Mouse (Mus musculus): ENCODE results near the gene Alpk1.

Gene Alpk1

GRCm38 (mm10) chr3:127627151-127627955 is 153.0 kb downstream of the Alpk1 start:
- no peak for DNase-seq

DNA sequence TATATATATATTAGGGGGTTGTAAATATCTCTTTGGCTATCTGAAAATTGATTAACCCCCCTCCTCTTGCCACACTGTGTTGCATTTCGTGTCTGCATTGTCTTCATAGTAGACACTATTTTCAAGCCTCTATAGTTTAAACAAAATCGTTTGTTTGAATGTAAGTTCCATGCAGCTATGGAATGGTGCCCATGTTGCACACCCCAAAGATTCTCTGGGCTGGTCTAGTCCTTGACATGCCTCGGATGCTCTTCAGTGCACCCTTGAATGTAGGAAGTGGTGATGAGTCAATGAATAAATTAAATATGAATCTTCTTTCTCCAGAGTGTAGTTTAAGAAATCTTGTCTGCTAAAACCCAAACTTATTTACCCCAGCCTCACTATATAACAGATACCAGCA is 153.8 kb downstream of the Alpk1 start:
- no peak for DNase-seq

GRCm38 (mm10) chr3:127625701-127626399 is 154.5 kb downstream of the Alpk1 start:
- DNase-seq, result no peak

DNA sequence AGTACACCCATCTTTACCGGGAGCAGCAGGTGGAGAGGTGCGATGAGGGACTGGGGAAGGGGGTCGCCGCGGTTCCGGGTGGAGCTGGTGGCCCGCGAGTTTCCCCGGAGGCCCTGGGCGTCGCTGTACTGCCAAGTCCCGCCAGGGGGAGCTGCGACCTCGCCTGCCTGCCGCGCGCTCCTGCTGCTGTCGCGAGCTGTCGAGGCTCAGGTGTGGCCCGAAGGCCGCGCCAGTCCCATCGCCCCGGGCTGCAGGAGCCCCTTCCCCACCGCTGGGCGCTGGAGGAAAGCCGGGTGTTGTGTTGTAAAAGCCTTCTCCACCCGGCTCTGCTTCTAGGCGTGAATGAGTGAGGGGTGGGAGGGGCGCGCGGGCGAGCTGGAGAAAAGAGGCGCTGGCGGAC is 155.0 kb downstream of the Alpk1 start:
- DNase-seq, result peak; percentile 78 to 80
